Mouse (Mus musculus): ENCODE measurements at regions not wholly inside any gene's neighbourhood (a gene's known extent, or its start where the extent isn't known, plus 50 kb on each side); places are given as distances from the start of the nearest gene placed in this dataset.

DNA sequence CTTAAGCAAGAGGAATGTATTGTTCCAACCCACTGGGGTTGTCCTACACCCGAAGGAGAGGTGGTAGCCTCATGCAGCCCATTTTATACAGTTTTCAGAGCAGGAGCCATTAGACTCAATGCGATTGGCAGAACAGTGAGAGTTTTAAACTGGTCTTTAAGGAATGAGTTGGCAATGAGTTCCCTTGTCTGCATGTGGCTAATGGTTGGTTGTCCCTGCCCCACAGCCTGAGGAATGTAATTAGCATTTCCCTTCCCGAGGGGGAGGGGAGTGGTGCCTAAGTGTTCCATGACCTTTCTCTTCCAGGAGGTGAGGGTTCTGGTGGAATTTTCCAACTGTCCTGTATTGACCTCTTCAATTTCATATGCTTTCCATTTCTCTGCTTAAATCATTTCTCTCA is 1137.9 kb downstream of the Pla2g4a start:
- H3K27ac ChIP-seq = no peak overlapping the region
- no peaks in the 10 kb centered on the region for H3K27me3 ChIP-seq (ENCODE audit: insufficient read depth, low read length)
- no peaks in the 10 kb centered on the region for H3K9me3 ChIP-seq (replicated peaks; ENCODE audit: low read length)
- no peak overlapping the region for H3K4me3 ChIP-seq (replicated peaks; ENCODE audit: low read depth, low read length)
- 50% methylated on average over 3 of the region's 3 CpGs for WGBS
- H3K4me2 ChIP-seq (ENCODE audit: low read length) = no peak overlapping the region
- no peaks in the 10 kb centered on the region for H3K36me3 ChIP-seq (ENCODE audit: insufficient read depth, low read length)
- H3K4me1 ChIP-seq (replicated peaks; ENCODE audit: insufficient read depth, low read length) = no peaks in the 10 kb centered on the region
- H3K9ac ChIP-seq (ENCODE audit: low read depth, low read length) = no peak overlapping the region
- ATAC-seq (replicated peaks; ENCODE audit: low FRiP score, low read depth) (no peak), DNase-seq (ENCODE audit: low spot score) (no peak)
- no peak for TF ChIP-seq CTCF (IDR thresholded peaks at IDR 0.05; ENCODE audit: low read depth)

DNA sequence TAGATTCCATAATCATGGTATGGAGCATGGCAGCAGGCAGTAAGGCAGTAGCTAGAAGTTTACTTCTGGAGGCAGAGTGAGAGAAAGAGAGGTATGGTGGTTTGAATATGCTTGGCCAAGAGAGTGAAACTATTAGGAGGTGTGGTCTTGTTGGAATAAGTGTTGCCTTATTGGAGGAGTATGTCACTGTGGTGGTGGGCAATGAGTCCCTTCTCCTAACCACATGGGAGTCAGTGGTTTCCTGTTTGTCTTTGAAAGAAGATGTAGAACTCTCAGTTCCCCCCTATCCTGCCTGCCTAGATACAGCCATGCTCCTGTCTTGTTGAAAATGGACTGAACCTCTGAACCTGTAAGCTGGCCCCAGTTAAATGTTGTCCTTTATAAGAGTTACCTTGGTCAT is 1152.4 kb downstream of the Pla2g4a start:
- no peak overlapping the region for H3K9ac ChIP-seq (ENCODE audit: low read depth, low read length)
- ATAC-seq (replicated peaks; ENCODE audit: low FRiP score, low read depth) = no peak

GRCm38 (mm10) chr1:148797110-148797509 is 1164.0 kb downstream of the Pla2g4a start:
- Histone ChIP-seq H3K9me3 (replicated peaks; ENCODE audit: low read length) (no peaks in the 10 kb centered on the region), H3K36me3 (ENCODE audit: insufficient read depth, low read length) (no peaks in the 10 kb centered on the region), H3K4me2 (ENCODE audit: low read length) (no peak overlapping the region), H3K27me3 (ENCODE audit: insufficient read depth, low read length) (no peaks in the 10 kb centered on the region), H3K4me3 (replicated peaks; ENCODE audit: low read depth, low read length) (no peak overlapping the region), H3K4me1 (replicated peaks; ENCODE audit: insufficient read depth, low read length) (no peaks in the 10 kb centered on the region), H3K27ac (no peak overlapping the region), H3K9ac (ENCODE audit: low read depth, low read length) (no peak overlapping the region)
- no peak for TF ChIP-seq CTCF (IDR thresholded peaks at IDR 0.05; ENCODE audit: low read depth)
- DNase-seq (ENCODE audit: low spot score) (no peak), ATAC-seq (replicated peaks; ENCODE audit: low FRiP score, low read depth) (no peak)

More for the DNA sequence above, 1152.4 kb downstream of the Pla2g4a start:
- Histone ChIP-seq H3K4me2 (ENCODE audit: low read length) (no peak overlapping the region), H3K9me3 (replicated peaks; ENCODE audit: low read length) (no peaks in the 10 kb centered on the region), H3K27me3 (ENCODE audit: insufficient read depth, low read length) (no peaks in the 10 kb centered on the region), H3K4me1 (replicated peaks; ENCODE audit: insufficient read depth, low read length) (no peaks in the 10 kb centered on the region), H3K27ac (no peak overlapping the region), H3K36me3 (ENCODE audit: insufficient read depth, low read length) (no peaks in the 10 kb centered on the region), H3K4me3 (replicated peaks; ENCODE audit: low read depth, low read length) (no peak overlapping the region)
- DNase-seq (ENCODE audit: low spot score) = no peak
- no peak for TF ChIP-seq CTCF (IDR thresholded peaks at IDR 0.05; ENCODE audit: low read depth)

DNA sequence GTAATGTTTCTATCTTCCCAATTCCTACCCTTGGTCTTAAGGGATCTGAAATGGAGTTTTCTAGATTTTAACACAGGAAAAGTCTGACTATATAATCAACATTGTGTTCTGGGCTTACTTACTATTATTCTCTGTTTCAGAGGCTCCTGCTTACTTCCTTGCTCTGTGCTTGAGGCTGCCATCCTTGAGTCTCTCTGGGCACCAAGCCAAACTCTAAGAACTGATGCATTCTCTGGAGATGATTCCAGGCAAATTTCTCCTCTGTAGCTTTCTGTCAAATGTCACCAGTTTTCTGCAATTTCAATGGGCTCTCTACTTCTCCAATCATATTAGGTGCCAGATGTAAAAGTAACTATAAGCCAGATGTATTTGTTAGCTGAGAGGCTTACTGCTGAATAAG is 1210.3 kb downstream of the Pla2g4a start:
- Histone ChIP-seq H3K9ac (ENCODE audit: low read depth, low read length) (no peak overlapping the region), H3K4me3 (replicated peaks; ENCODE audit: low read depth, low read length) (no peak overlapping the region), H3K27ac (no peak overlapping the region), H3K36me3 (ENCODE audit: insufficient read depth, low read length) (no peaks in the 10 kb centered on the region), H3K9me3 (replicated peaks; ENCODE audit: low read length) (no peaks in the 10 kb centered on the region), H3K4me1 (replicated peaks; ENCODE audit: insufficient read depth, low read length) (no peaks in the 10 kb centered on the region), H3K4me2 (ENCODE audit: low read length) (no peak overlapping the region), H3K27me3 (ENCODE audit: insufficient read depth, low read length) (no peaks in the 10 kb centered on the region)
- ATAC-seq (replicated peaks; ENCODE audit: low FRiP score, low read depth) (no peak), DNase-seq (ENCODE audit: low spot score) (no peak)
- TF ChIP-seq CTCF (IDR thresholded peaks at IDR 0.05; ENCODE audit: low read depth) = no peak

DNA sequence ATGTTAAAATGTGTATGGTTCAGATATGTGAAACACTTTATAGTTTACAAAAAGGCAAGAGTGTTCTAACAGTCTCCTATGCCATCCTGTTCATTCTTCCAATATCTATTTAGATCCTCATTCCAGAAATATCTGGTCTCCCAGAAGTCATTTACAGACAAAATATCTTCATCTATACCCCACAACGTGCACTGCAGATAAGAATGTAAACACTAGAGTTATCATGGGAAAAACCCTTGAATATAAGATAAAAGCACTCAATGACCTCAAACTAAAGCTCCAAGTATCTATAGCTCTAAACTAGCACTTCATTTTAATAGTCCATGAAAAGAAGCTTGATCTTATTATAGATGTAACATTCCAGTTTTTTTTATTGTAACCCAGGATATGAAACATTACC is 1239.0 kb downstream of the Pla2g4a start:
- 33% methylated on average over 1 of the region's 1 CpGs for WGBS
- TF ChIP-seq CTCF (IDR thresholded peaks at IDR 0.05; ENCODE audit: low read depth) = no peak
- DNase-seq (ENCODE audit: low spot score) = no peak

DNA sequence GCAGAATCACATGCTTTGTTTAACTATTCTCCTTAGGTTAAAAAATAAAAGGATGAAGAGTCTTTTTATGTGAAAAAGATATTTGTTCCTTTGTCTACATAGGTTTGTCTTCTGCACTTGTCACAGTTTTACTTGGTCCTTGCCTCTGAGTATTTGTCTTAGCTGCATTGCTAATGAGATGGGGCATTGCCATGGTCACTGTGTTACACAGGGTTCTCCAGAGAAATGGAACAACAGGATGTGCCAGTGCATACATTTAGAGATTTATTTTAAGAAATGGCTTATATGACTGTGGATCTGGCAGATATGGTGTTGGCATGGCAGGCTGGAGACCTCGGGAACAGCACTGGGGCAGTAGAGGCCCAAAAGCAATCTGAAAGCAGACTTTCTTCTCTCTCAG is 1239.7 kb downstream of the Pla2g4a start:
- H3K9me3 ChIP-seq (replicated peaks; ENCODE audit: low read length) = no peaks in the 10 kb centered on the region
- ATAC-seq (replicated peaks; ENCODE audit: low FRiP score, low read depth) (no peak), DNase-seq (ENCODE audit: low spot score) (no peak)
- no peak for TF ChIP-seq CTCF (IDR thresholded peaks at IDR 0.05; ENCODE audit: low read depth)
- no peak overlapping the region for H3K4me3 ChIP-seq (replicated peaks; ENCODE audit: low read depth, low read length)
- H3K27me3 ChIP-seq (ENCODE audit: insufficient read depth, low read length) = no peaks in the 10 kb centered on the region
- H3K4me1 ChIP-seq (replicated peaks; ENCODE audit: insufficient read depth, low read length) = no peaks in the 10 kb centered on the region
- WGBS = 83% methylated on average over 1 of the region's 1 CpGs
- H3K9ac ChIP-seq (ENCODE audit: low read depth, low read length) = no peak overlapping the region
- no peak overlapping the region for H3K4me2 ChIP-seq (ENCODE audit: low read length)
- H3K27ac ChIP-seq = no peak overlapping the region
- H3K36me3 ChIP-seq (ENCODE audit: insufficient read depth, low read length) = no peaks in the 10 kb centered on the region

More for the DNA sequence above, 1239.0 kb downstream of the Pla2g4a start:
- no peak overlapping the region for H3K9ac ChIP-seq (ENCODE audit: low read depth, low read length)
- no peak for ATAC-seq (replicated peaks; ENCODE audit: low FRiP score, low read depth)
- H3K27me3 ChIP-seq (ENCODE audit: insufficient read depth, low read length) = no peaks in the 10 kb centered on the region
- H3K4me3 ChIP-seq (replicated peaks; ENCODE audit: low read depth, low read length) = no peak overlapping the region
- H3K4me2 ChIP-seq (ENCODE audit: low read length) = no peak overlapping the region
- no peaks in the 10 kb centered on the region for H3K9me3 ChIP-seq (replicated peaks; ENCODE audit: low read length)
- no peaks in the 10 kb centered on the region for H3K36me3 ChIP-seq (ENCODE audit: insufficient read depth, low read length)
- no peaks in the 10 kb centered on the region for H3K4me1 ChIP-seq (replicated peaks; ENCODE audit: insufficient read depth, low read length)
- H3K27ac ChIP-seq = no peak overlapping the region

GRCm38 (mm10) chr1:148720980-148721379 is 1240.1 kb downstream of the Pla2g4a start:
- Histone ChIP-seq H3K27me3 (ENCODE audit: insufficient read depth, low read length) (no peaks in the 10 kb centered on the region), H3K9ac (ENCODE audit: low read depth, low read length) (no peak overlapping the region), H3K36me3 (ENCODE audit: insufficient read depth, low read length) (no peaks in the 10 kb centered on the region), H3K4me3 (replicated peaks; ENCODE audit: low read depth, low read length) (no peak overlapping the region), H3K4me2 (ENCODE audit: low read length) (no peak overlapping the region), H3K9me3 (replicated peaks; ENCODE audit: low read length) (no peaks in the 10 kb centered on the region), H3K27ac (no peak overlapping the region), H3K4me1 (replicated peaks; ENCODE audit: insufficient read depth, low read length) (no peaks in the 10 kb centered on the region)
- no peak for DNase-seq (ENCODE audit: low spot score)
- WGBS = 46% methylated on average over 4 of the region's 4 CpGs
- ATAC-seq (replicated peaks; ENCODE audit: low FRiP score, low read depth) = no peak
- TF ChIP-seq CTCF (IDR thresholded peaks at IDR 0.05; ENCODE audit: low read depth) = no peak

All from kidney, postnatal 0 days (tissue).